Mouse (Mus musculus) embryonic facial prominence, embryonic 14.5 days (tissue): ENCODE measurements at regions not wholly inside any gene's neighbourhood (a gene's known extent, or its start where the extent isn't known, plus 50 kb on each side); places are given as distances from the start of the nearest gene placed in this dataset.

Experiments
- ATAC-seq: fragments of 200-750 bp; cut with Nextera tagmentation; 2 replicates; pipeline ENCODE4 v1.8.0; 2017; ENCODE audit warnings: low read depth, moderate number of reproducible peaks, moderate TSS enrichment
- DNase-seq: peaks from one replicate; pipeline ENCODE4 v3.0.0-alpha.2; 2015; ENCODE audit warnings: low spot score
- H3K27ac ChIP-seq: fragments of 300-500 bp; sonication (generic); replicated peaks from 2 replicates; pipeline ENCODE4 v1.5.1; 2014; ENCODE audit warnings: low read depth, mild to moderate bottlenecking, low read length, moderate library complexity
- H3K27me3 ChIP-seq: fragments of 300-500 bp; sonication (generic); replicated peaks from 2 replicates; pipeline ENCODE4 v1.6.1; 2014; ENCODE audit warnings: low read length; ENCODE audit not compliant: control insufficient read depth, insufficient read depth
- H3K36me3 ChIP-seq: fragments of 300-500 bp; sonication (generic); 2 replicates; pipeline ENCODE4 v1.6.1; 2014; ENCODE audit warnings: low read length, mixed read lengths; ENCODE audit not compliant: control insufficient read depth, insufficient read depth
- H3K4me1 ChIP-seq: fragments of 300-500 bp; sonication (generic); 2 replicates; pipeline ENCODE4 v1.6.1; 2014; ENCODE audit warnings: antibody characterized with exemption, low read length; ENCODE audit not compliant: control insufficient read depth, insufficient read depth
- H3K4me2 ChIP-seq: fragments of 300-500 bp; sonication (generic); 2 replicates; pipeline ENCODE4 v1.6.1; 2014; ENCODE audit warnings: low read depth, mild to moderate bottlenecking, low read length, moderate library complexity, mixed read lengths
- H3K4me3 ChIP-seq: fragments of 300-500 bp; sonication (generic); 2 replicates; pipeline ENCODE4 v1.5.1; 2014; ENCODE audit warnings: low read depth, mild to moderate bottlenecking, low read length
- H3K9ac ChIP-seq: fragments of 300-500 bp; sonication (generic); 2 replicates; pipeline ENCODE4 v1.6.1; 2014; ENCODE audit warnings: low read depth, mild to moderate bottlenecking, low read length, moderate library complexity, mixed read lengths
- H3K9me3 ChIP-seq: fragments of 300-500 bp; sonication (generic); 2 replicates; pipeline ENCODE4 v1.6.1; 2016; ENCODE audit warnings: low read length; ENCODE audit not compliant: control insufficient read depth
- WGBS: fragments of 180-500 bp; shearing (Covaris S2); extraction: QIAGEN DNeasy Blood & Tissue Kit; methylation state at CpG from one replicate; pipeline ENCODE4 v1.1.7; 2014; 5-methylcytosine and 5-hydroxymethylcytosine counted together

GRCm38 (mm10) chr10:117445181-117445790 lies 65.5 kb upstream of the Cpsf6 start:
- Histone ChIP-seq H3K4me3 (no peak overlapping the region), H3K27ac (no peak overlapping the region), H3K36me3 (no peaks in the 10 kb centered on the region), H3K4me1 (no peaks in the 10 kb centered on the region), H3K4me2 (no peak overlapping the region), H3K27me3 (no peaks in the 10 kb centered on the region), H3K9ac (no peak overlapping the region), H3K9me3 (peaks cover 11% of the 10 kb centered on the region)
- ATAC-seq (no peak), DNase-seq (no peak)
- WGBS = 32% methylated on average over 6 of the region's 6 CpGs

- H3K4me2 ChIP-seq = no peak overlapping the region
- 72% methylated on average over 10 of the region's 10 CpGs for WGBS
- ATAC-seq (no peak), DNase-seq (no peak)
- H3K27me3 ChIP-seq = no peaks in the 10 kb centered on the region
- H3K27ac ChIP-seq = no peak overlapping the region
- no peaks in the 10 kb centered on the region for H3K36me3 ChIP-seq
- no peak overlapping the region for H3K9ac ChIP-seq
- no peak overlapping the region for H3K4me3 ChIP-seq
- no peaks in the 10 kb centered on the region for H3K4me1 ChIP-seq
- peaks cover 11% of the 10 kb centered on the region for H3K9me3 ChIP-seq
These were observed 64.9 kb upstream of the Cpsf6 start for GRCm38 (mm10) chr10:117444761-117445160.

DNA sequence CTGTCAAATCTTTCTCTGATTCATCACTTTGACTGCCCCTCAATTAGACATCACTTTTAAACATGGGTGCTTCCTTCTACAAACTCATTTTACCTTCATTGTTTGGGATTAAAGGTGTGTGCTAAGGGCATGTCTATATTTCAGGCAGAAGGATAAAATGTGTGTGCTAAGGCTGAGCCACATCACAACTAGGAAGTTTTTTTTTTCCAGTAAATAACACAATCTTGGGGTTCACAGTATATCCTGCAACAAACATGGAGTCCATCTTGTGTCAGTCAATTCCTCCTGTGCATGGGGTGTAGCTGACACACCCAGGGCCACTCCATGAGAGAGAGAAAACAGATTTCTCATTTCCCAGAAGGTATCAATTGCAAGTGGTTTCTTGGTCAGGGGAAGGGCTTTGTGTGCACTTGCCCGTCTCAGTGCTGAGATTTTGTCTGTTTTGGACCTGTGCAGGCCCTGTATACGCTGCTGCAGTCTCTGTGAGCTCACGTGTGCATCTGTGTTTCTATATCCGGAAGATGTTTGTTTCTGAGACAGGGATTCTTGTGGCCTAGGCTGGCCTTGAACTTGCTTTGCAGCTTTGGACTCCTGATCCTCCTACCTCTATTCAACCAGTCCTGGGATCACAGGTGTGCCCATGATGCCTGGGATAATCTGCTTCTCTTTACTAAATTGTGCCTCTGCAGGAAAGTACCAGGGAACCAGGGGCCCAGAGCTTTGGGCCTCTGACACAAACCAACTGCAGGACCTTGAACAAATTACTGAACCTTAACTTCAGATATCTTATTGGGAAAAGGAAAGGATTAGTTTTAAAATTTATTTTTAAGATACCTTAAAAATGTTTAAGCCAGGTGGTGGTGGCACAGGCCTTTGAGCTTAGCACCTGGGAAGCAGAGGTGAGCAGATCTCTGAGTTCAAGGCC lies 63.9 kb upstream of the Cpsf6 start:
- Histone ChIP-seq H3K4me2 (no peak overlapping the region), H3K36me3 (no peaks in the 10 kb centered on the region), H3K9ac (no peak overlapping the region), H3K27me3 (no peaks in the 10 kb centered on the region), H3K4me3 (no peak overlapping the region), H3K9me3 (peaks cover 11% of the 10 kb centered on the region), H3K4me1 (no peaks in the 10 kb centered on the region), H3K27ac (no peak overlapping the region)
- 92% methylated on average over 4 of the region's 4 CpGs for WGBS
- ATAC-seq (no peak), DNase-seq (no peak)

DNA sequence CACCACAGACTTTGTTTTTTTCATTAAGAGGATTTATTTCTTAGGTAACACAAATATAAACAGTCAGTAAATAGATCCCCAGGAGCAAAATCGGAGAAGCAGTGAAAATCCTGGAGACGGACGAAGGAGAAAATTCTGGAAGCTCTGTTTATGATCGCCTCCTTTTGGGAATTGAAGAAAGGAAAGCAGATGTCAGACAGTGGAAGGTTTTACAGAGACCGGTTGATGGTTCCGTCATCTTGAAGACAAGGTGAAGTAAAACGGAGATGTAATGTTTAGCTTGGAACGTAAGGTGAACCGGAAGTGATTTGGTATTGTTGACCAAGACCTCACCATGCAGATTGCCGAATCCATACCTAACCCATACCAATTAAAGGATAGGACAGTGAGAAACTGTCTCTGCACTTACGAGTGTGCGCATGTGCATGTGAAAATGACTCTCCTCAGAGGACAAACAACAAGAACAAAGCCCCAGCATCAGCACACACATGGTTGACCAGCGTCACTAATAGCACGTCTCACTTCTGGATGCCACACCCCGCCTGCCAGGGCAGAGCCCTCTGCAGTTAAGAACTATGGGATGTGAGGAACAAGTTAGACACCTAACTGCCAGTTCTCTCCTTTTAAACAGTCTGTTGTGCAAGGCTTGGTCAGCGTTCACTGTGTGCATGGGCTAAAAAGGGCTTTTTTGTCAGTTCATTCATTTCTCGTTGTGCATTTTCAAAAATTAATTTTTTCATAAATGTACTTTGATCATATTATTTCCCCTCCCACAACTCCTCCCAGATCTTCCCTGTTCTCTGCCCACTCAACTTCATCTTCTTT lies 62.4 kb upstream of the Cpsf6 start:
- Histone ChIP-seq H3K4me1 (no peaks in the 10 kb centered on the region), H3K9me3 (peaks cover 11% of the 10 kb centered on the region), H3K27ac (no peak overlapping the region), H3K4me3 (no peak overlapping the region), H3K9ac (no peak overlapping the region), H3K27me3 (no peaks in the 10 kb centered on the region), H3K36me3 (no peaks in the 10 kb centered on the region), H3K4me2 (peak overlapping the region; percentile 46)
- 76% methylated on average over 17 of the region's 17 CpGs for WGBS
- DNase-seq (no peak), ATAC-seq (no peak)

DNA sequence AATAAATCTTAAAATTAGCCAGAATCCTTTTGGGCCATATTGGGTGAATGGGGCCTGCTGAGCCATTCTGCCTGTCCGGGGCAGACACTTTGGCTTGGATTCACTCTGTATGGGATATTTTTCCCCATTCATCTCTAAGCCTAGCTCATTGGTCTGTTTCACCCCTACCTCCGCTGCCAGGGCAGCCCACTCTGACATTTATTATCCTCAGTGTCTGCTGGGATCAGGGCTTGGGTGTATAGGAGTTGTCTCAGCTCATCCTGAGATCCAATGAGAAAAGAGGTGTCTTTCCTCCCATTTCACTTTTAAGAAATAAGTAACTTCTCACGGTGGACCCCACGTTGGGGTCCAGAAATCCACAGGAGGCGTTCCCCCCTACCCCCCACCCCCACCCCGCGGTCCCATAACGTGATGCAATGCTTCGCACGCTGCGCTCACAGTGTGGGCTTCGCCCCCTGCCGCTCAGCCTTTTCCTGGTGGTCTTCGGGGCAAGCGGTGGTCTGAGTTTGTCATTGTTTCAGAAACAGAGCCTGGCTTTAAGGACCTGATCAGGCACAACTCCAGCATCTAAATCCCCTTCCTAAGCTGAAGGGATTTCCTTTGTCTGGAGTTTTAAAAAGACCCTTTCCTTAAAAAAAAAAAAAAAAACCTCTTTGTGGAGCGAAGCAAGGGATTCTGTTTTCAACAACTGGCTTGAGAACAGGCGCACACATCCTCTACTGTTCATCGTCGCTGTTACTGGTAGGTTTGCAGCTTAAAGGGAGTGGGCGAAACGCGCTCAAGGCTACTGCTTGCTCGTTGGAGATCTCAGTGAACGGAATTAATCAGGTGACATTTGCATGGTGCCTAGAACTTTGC lies 61.5 kb upstream of the Cpsf6 start:
- peaks cover 2% of the 10 kb centered on the region; the same call in 1 of the 2 replicates for H3K27me3 ChIP-seq
- H3K9me3 ChIP-seq = peaks cover 11% of the 10 kb centered on the region
- peak; percentile 48; the same call in 1 of the 2 replicates for ATAC-seq
- H3K27ac ChIP-seq = no peak overlapping the region
- H3K4me3 ChIP-seq = peak overlapping the region; percentile 9; the same call in 1 of the 2 replicates
- H3K36me3 ChIP-seq = no peaks in the 10 kb centered on the region
- H3K4me2 ChIP-seq = peak overlapping the region; percentile 46
- 20% methylated on average over 24 of the region's 24 CpGs for WGBS
- peak; percentile 48 for DNase-seq
- H3K4me1 ChIP-seq = peaks cover 5% of the 10 kb centered on the region
- no peak overlapping the region for H3K9ac ChIP-seq

DNA sequence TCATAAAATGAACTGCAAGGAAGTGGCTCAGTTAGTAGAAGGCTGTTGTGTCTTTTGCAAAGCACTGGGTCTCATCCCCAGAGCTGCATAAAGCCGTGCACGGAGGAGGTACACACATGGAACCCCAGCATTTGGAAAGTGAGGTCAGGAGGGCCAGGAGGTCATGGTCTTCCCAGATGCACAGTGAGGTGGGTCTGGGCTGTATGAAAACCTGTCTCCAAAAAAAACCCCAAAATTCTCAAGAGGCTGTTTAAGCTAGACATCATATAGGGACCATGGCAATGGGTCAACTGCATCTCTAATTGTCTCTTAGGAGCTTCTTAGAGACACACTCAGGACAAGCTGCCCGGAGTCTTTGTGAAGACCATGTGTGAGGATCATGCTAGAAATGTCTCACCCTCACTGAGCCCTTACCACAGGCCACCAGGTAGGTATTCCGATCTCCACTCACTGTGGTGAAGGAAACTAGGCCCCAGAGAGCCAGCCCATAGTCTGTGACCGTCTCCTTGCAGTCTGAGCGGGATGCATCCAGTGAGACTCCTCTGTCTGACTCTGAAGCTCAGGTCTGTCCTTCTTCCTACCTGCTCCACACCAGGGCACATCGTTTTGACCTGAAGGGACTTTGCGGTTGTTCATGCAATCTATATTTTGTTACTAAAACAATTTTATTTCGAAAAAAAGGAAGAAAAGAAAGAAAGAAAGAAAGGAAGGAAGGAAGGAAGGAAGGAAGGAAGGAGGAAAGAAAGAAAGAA lies 60.6 kb upstream of the Cpsf6 start:
- H3K27ac ChIP-seq = no peak overlapping the region
- WGBS = 88% methylated on average over 9 of the region's 9 CpGs
- H3K9ac ChIP-seq = no peak overlapping the region
- H3K4me2 ChIP-seq = no peak overlapping the region
- peaks cover 4% of the 10 kb centered on the region; the same call in 1 of the 2 replicates for H3K27me3 ChIP-seq
- H3K4me1 ChIP-seq = peaks cover 5% of the 10 kb centered on the region
- no peak overlapping the region for H3K4me3 ChIP-seq
- H3K9me3 ChIP-seq = peaks cover 11% of the 10 kb centered on the region
- ATAC-seq (no peak), DNase-seq (no peak)
- no peaks in the 10 kb centered on the region for H3K36me3 ChIP-seq

DNA sequence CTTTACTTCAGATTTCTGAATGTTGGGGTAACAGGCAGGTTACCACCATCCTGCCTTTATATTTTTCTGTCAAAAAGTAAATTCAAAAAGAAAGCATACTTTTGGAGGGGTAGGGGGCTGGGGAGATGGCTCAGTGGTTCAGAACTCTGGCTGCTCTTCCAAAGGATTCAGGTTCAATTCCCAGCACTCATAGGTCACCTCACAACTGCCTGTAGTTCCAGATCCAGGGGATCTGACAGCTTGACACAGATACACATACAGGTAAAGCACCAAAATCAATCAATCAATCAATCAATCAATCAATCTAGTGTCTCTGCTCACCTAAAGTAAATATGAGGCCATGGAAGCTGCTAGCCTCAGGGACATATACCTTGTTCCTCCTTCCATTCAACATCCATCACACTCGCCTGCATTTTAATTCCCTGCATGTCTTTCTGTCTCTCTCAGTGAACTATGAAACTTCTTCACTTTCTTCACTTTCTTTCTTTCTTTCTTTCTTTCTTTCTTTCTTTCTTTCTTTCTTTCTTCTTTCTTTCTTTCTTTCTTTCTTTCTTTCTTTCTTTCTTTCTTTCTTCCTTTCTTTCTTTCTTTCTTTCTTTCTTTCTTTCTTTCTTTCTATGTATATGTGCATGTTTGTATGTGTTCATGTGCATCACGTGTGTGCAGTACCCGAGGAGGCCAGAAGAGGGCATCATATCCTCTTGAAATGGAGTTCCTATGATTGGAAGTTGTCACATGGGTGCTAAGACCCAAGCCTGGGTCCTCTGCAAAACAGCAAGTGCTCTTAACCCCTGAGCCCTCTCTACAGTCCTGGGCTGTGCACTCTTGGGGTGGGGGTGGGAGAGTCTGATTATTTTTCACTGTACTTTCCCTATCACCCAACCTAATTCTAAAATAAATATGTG lies 59.6 kb upstream of the Cpsf6 start:
- Histone ChIP-seq H3K4me1 (peaks cover 10% of the 10 kb centered on the region), H3K27me3 (peaks cover 4% of the 10 kb centered on the region; the same call in 1 of the 2 replicates), H3K9me3 (peaks cover 11% of the 10 kb centered on the region), H3K4me2 (no peak overlapping the region), H3K36me3 (no peaks in the 10 kb centered on the region), H3K4me3 (no peak overlapping the region), H3K9ac (no peak overlapping the region), H3K27ac (no peak overlapping the region)
- 97% methylated on average over 3 of the region's 3 CpGs for WGBS
- ATAC-seq (no peak), DNase-seq (no peak)
